Mouse (Mus musculus) spleen, postnatal 10 days (tissue): ENCODE results near the gene Sall1.

ENCODE experiments used
- DNase-seq, 2 experiments: peaks; one replicate each; pipeline ENCODE4 v3.0.0; 2021 to 2022; ENCODE audit warnings: low spot score in 2 of 2

Gene Sall1

DNA sequence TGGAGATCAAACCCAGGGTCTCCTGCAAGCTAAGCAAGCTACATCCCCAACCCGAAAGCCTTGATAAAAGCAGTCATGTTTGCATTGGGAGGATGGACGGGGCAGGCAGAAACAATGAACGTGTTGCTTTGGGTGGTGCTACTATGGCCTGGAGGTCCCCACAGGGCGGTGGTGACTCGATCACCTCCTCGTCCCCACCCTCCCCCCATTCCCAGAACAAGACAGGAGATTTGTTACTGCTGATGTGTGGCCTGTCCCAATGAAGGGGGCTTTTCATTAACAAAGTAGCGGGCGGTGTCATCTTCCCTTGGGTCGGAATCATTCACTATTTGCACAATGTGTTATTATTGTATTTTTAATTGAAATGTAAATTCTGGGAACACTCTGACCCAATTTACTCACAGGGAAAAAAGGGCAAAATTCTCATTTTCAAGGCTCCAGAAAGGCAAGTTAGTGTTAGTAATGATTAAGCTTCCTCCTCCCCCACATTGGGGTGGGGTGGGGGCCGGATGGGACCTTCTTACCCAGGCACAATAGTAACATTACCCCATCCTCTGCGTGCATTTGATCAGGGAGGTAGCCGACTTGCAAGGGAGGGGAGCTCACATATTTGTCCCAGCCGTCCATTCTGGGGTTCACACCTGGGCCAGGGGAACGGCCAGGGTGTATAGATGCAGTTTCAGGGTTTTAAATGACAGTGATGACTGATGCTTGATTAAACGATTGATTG is 52.0 kb downstream of the Sall1 start:
- DNase-seq = no peak

DNA sequence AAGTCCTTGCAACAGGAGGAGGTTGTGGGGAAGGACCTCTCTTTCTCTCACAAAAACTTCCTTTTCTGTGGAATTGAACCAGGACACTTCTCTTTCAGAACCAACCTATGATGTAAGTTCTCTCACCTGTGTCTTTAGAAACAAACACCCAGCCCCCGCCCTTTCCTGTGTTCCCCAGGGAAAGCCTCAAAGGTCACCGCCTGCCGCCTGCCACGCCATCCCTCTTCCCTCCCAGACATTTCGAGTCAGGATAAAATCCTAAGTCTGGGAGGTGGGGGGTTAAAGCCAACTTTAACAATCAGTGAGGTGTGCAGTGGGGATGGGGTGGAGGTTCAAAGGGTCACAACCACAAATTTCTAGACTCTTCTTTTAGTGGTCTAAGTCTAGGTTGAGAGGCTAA is 52.8 kb downstream of the Sall1 start:
- DNase-seq = no peak

DNA sequence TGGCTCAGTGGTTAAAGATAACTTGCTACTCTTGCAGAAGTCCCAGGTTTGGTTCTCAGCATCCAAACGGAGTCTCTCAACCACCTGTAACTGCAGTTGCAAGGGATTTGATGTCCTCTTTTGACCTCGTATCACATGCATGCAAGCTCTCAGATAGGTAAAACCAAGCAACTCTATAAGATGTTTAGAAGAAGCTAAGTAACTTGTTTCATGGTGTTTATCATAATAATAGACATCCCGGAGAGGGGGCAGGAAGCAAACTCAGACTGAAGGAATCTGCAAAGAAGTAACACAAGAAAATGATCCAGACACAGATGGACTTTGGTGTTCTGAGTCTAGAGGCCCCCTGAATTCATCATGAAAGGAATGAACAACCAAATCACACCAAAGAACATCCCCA is 55.0 kb downstream of the Sall1 start:
- no peak for DNase-seq

DNA sequence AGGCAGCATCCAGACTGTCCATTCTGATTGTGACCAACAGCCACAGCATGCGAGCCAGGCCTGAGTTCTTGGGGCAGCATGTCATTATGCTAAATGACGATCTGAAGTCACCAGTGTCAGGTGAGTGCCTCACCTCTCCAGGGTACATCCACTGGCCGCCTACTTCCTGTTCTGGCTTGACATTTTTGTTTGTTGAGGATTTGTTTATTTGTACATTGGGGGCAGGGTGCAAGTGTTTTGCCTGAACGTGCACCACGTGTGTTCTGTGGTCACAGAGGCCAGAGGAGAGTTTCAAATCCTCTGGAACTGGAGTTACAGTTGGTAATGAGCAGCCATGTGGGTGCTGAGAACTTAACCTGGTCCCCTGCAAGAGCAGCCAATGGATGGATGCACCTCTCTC is 60.5 kb downstream of the Sall1 start:
- DNase-seq = no peak
